Mouse (Mus musculus) thymus, adult 2 months (tissue): Measurements from ENCODE around the gene Fxr2. TPM values are rescaled to one million over a fixed set of nuclear protein-coding genes. Genes with fewer than 3 reads are reported as not detected.

ENCODE experiments used
- DNase-seq: peaks from one replicate; pipeline ENCODE4 v3.0.0; 2021
- H3K27ac ChIP-seq: fragments of 200-500 bp; 2 replicates; pipeline ENCODE4 v1.5.1; 2012; ENCODE audit warnings: low read length, control low read depth; ENCODE audit not compliant: control insufficient read depth, insufficient read depth
- H3K27me3 ChIP-seq: fragments of 200-500 bp; 2 replicates; pipeline ENCODE4 v1.6.1; 2012; ENCODE audit warnings: mild to moderate bottlenecking, low read length, moderate library complexity, mixed read lengths; ENCODE audit not compliant: control insufficient read depth, insufficient read depth
- H3K36me3 ChIP-seq: fragments of 200-500 bp; 2 replicates; pipeline ENCODE4 v1.6.1; 2012; ENCODE audit warnings: mild to moderate bottlenecking, low read length, moderate library complexity; ENCODE audit not compliant: control insufficient read depth, insufficient read depth
- H3K4me1 ChIP-seq: fragments of 200-500 bp; replicated peaks from 2 replicates; pipeline ENCODE4 v1.6.1; 2012; ENCODE audit warnings: low read length; ENCODE audit not compliant: control insufficient read depth, insufficient read depth
- H3K4me3 ChIP-seq: fragments of 200-500 bp; 2 replicates; pipeline ENCODE4 v1.5.1; 2012; ENCODE audit warnings: mild to moderate bottlenecking, low read length, control low read depth, moderate library complexity; ENCODE audit not compliant: control insufficient read depth, insufficient read depth
- CTCF ChIP-seq: fragments of 200-500 bp; IDR thresholded peaks from 2 replicates; pipeline ENCODE4 v1.5.1; 2012; ENCODE audit warnings: mild to moderate bottlenecking, control low read depth, low read length, moderate library complexity, borderline replicate concordance; ENCODE audit not compliant: control insufficient read depth, poor library complexity, insufficient read depth; ENCODE audit errors: extremely low read depth
- POLR2A ChIP-seq: fragments of 200-500 bp; IDR thresholded peaks from 2 replicates; pipeline ENCODE4 v1.6.1; 2012; ENCODE audit warnings: mild to moderate bottlenecking, low read length, control low read depth, moderate library complexity; ENCODE audit not compliant: control insufficient read depth, poor library complexity, insufficient read depth; ENCODE audit errors: extremely low read depth
- WGBS: fragments of 180-500 bp; shearing (Covaris S2); methylation state at CpG from one replicate; pipeline ENCODE4 v1.1.7; 2018; 5-methylcytosine and 5-hydroxymethylcytosine counted together
- polyA plus RNA-seq: library from polyadenylated mRNA; depleted of rRNA; stranded (reverse); fragments of >200 nt; gene quantifications from 2 replicates; pipeline ENCODE4 v1.2.3, GENCODE M21; 2012

The Fxr2 gene
- polyA plus RNA-seq, 1 experiment, result 96.0 TPM

DNA sequence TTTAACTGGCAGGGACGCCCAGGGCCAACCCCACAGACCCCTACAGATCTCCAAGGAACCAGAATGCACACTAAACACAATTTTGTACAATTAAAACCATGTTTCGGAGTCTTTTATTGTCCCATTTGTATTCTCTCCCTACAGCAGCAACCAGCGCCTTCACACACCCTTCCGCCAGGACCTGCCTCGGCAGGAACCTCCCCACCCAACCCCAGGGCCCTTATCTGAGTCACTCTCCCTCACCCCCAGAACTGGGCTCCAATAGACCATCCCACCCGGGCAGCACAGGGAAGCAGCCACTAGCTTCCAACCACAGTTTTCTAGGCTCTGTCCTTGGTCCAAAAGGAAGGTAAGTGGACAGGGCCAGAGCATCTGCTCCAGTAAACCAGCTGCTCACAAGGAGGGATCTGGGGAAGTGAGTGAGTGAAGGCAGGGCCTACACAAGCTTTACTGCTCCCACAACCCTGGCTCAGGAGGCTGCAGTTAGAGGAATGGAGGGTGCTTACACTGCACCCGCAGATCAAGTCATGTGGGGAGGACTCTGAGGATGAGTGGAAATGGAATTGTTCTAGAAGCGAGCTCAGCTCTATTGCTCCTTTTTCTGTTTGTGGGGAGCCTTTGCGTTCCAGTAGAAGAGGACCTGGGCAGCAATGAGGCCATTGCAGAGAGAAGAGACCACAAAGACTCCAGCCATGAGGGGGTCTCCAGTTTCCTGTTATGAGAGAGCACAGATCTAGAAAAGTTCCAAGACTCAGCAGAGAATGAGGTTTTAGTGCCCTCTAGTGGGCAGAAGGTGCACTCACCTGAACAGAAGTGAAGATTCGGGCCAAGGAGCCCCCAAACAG lies 24.0 kb downstream of the Fxr2 start:
- Histone ChIP-seq H3K4me1 (peaks cover 10% of the 10 kb centered on the region), H3K27me3 (no peaks in the 10 kb centered on the region), H3K36me3 (peaks cover 35% of the 10 kb centered on the region), H3K4me3 (no peak overlapping the region), H3K27ac (no peak overlapping the region)
- TF ChIP-seq POLR2A (no peak), CTCF (no peak)
- DNase-seq, result peak; percentile 66
- WGBS, result 85% methylated on average over 10 of the region's 10 CpGs

DNA sequence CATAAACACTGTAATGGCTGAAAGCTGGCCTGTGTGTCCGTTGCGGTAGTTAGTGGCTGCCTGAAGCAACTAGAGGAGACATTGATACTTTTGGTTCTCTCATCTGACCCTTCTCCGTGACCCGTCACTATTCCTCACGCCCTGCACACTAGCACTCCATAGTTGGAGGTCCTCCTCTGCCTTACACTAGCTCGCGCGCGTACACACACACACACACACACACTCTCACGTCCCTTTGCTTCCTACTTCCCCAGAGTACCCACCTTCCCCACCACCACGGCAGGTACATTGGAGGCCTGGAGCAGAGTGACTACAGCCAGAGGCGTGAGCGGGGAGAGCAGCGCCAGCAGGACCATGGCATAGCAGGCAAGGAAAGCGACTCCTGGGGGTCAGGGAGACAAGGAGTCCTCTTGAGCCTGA lies 24.7 kb downstream of the Fxr2 start:
- H3K4me1 ChIP-seq, result peaks cover 11% of the 10 kb centered on the region
- H3K36me3 ChIP-seq, result peaks cover 29% of the 10 kb centered on the region
- DNase-seq, result no peak
- H3K27me3 ChIP-seq, result no peaks in the 10 kb centered on the region
- no peak overlapping the region for H3K4me3 ChIP-seq
- H3K27ac ChIP-seq, result no peak overlapping the region
- 88% methylated on average over 15 of the region's 15 CpGs for WGBS
- TF ChIP-seq POLR2A (no peak), CTCF (peak; percentile 44; the same call in 1 of the 2 replicates)

DNA sequence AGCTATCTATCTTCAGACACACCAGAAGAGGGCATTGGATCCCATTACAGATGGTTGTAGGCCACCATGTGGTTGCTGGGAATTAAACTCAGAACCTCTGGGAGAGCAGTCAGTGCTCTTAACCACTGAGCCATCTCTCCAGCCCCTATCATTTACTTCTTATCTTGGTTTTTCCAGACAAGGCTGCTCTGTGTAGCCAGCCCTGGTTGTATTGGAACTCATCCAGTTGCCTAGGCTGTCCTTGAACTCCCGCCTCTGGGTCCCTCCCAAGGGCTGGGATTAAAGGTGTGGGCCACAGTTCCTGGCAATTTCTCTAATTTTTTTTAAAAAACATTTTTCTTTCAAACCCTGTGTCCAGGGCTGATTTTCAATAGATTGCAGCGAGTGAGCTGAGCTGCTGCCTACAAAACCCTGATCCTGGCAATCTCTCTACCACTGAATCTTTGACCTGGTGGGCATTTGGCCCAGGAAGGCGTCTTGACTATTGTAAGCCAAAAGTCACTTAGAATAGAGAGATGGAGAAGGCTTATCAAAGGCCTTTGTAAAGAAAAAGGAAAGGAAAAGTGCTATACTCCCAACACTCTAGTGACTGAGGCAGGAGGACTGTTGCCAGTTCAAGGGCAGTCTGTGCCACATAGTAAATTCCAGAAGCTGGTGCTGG lies 28.6 kb downstream of the Fxr2 start:
- Histone ChIP-seq H3K27me3 (no peaks in the 10 kb centered on the region), H3K36me3 (peaks cover 22% of the 10 kb centered on the region), H3K4me1 (peaks cover 17% of the 10 kb centered on the region), H3K4me3 (no peak overlapping the region), H3K27ac (no peak overlapping the region)
- DNase-seq, result no peak
- no peak for TF ChIP-seq POLR2A
- no peak for TF ChIP-seq CTCF
- 84% methylated on average over 3 of the region's 3 CpGs for WGBS

DNA sequence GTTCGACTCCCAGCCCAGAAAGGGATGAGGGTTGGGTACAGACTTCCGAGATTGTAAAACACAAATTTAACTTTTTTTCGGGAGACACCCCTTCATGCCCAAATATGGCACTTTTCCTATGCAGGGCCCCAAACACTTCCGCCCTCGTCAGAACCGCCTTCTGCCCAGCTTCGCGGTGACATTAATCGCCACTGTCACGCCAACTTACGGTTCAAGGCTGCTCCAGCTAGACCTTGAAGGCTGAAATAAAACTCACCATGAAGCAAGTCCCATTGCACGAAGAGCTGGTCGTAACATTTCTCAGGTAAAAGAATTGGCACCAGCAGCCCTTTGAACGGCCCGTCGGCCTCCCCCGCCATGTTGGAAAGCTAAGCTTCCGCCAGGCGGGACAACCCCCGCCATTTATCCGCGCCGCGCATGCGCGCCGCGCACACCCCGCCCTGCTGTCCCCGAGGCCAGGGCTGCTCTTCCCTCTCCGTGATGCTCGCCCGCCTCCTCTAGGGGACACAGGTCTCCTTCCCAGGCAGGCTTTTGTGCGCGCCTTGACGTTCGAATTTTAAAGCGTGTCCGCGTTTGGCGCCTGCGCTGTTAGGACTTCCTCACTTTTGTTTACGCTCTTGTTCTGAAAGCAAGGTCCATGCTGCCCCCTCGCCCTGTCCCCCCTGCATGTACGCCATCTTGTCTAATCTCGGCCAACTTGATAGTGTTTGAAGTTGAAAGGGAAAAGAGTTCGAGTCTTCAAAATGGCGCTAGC lies 29.6 kb downstream of the Fxr2 start, which contains the start of gene Mpdu1:
Gene Mpdu1, minus strand, starts transcription at position 430 of the 754 bp plus-strand sequence.
- peaks cover 18% of the 10 kb centered on the region for H3K36me3 ChIP-seq
- under 1% methylated on average over 48 of the region's 48 CpGs for WGBS
- peak; percentile 47; the same call in 1 of the 2 replicates for TF ChIP-seq CTCF
- TF ChIP-seq POLR2A, result peak; percentile 88

DNA sequence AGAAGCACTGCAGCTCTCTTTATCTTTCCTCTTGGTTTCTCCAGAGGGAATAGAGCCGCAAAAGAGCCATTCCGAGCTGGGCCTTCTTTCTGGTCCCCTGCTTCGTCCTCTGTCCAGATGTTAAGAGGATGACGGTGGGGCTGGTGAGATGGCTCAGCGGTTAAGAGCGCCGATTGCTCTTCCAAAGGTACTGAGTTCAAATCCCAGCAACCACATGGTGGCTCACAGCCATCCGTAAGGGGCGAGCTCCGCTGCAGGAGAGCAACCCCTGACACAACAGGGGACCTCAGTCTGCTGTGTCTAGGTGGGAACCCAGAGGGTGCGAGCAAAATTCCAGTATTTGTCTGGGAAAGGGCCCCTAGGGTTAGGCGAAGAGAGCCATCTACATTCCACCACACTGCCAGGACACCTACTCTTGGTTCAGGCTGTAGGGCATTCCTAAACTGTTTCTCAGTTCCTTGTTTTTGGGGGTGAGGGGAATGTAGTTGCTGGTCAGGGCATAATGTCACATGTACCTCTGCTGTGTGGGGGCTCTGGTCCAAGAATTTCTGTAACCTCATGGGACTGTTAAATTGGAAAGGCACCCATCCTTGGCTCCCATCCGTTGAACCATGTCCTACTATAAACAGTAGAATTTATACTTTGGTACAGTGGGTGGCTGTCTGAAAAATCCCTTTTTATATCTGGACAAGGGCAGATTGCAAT lies 30.3 kb downstream of the Fxr2 start:
- 86% methylated on average over 13 of the region's 13 CpGs for WGBS
- no peak for TF ChIP-seq POLR2A
- TF ChIP-seq CTCF, result no peak
- Histone ChIP-seq H3K4me3 (peak overlapping the region; percentile 65), H3K4me1 (peaks cover 17% of the 10 kb centered on the region), H3K36me3 (peaks cover 25% of the 10 kb centered on the region), H3K27ac (peak overlapping the region; percentile 73), H3K27me3 (no peaks in the 10 kb centered on the region)
- DNase-seq, result no peak

More for the DNA sequence above, 29.6 kb downstream of the Fxr2 start, which contains the start of gene Mpdu1:
- DNase-seq, result peak; percentile 90
- no peaks in the 10 kb centered on the region for H3K27me3 ChIP-seq
- H3K4me3 ChIP-seq, result peak within 1 kb of the TSS; percentile 65
- peaks cover 17% of the 10 kb centered on the region for H3K4me1 ChIP-seq
- peak within 1 kb of the TSS; percentile 87 for H3K27ac ChIP-seq
